Mouse (Mus musculus): Measurements from ENCODE around the gene Psenen. TPM values are rescaled to one million over a fixed set of nuclear protein-coding genes. Genes with fewer than 3 reads are reported as not detected.
A peak's percentile ranks its signal among the peaks of the same experiment; 100 is the strongest.

The Psenen gene
- total RNA-seq, 2 experiments from 2014 or later, result 79.4 to 87.1 TPM

DNA sequence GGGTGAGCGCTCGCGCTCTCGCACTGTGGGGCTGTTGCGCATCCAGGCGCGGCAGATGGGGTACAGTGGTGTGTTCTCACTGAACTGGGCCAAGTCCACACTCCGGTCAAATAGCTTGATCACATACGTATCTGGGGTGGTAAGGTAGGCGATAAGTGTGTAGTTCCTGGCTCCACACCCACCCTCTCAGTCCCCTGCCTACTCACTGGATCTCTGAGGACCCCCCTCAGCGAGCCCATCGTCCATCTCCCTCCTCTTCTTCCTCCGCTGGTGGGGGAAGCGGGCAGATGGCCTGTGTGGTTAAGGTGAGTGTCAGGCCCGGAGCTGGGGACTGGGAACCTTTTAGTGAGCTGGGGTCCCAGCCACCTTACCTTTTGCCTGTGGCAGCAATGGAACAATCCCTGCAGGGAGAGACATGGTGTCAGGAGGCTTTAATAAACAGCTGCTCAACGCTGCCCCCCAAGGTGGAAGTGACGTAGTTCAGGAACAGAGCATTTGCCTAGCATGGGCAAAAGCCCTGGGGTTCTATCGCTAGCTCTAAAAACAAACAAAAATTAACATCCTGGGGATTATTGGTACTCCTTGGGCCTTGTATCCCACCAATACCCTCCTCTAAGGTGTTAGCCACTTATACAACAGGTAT lies 6.4 kb downstream of the Psenen start:
- DNase-seq (ENCODE audit: low spot score in 2 of 2), result no peak

DNA sequence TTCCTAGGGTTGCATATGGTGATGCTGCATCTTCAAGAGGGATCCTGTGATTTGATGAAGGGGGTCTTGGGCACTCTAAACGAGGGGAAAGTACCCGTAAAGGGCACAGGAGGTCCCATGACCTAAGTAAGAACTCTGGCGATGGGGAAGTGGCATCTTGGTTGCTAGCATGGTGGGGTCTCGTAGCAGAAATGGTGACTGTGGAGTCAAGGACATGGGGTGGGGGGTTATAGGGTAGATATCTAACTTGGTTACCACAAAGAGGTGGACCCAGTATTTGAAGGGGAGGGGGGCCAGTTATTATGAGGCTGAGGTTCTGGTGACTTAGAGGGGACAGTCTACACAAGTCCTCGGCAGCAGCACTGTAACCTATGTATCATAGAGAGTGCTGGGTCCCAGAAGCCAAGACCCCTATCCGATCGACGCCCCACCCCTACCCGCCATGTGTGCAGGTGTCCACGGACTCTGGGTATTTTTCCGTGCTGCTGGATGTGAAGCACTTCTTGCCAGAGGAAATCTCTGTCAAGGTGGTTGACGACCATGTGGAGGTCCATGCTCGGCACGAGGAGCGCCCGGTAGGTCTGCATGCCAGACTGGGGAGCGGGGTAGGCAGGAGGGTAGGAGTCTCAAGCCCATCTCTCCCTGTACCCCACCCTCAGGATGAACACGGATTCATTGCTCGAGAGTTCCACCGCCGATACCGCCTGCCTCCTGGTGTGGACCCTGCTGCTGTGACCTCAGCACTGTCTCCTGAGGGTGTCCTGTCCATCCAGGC lies 9.4 kb downstream of the Psenen start:
- DNase-seq (ENCODE audit: low spot score in 2 of 2), result no peak

DNA sequence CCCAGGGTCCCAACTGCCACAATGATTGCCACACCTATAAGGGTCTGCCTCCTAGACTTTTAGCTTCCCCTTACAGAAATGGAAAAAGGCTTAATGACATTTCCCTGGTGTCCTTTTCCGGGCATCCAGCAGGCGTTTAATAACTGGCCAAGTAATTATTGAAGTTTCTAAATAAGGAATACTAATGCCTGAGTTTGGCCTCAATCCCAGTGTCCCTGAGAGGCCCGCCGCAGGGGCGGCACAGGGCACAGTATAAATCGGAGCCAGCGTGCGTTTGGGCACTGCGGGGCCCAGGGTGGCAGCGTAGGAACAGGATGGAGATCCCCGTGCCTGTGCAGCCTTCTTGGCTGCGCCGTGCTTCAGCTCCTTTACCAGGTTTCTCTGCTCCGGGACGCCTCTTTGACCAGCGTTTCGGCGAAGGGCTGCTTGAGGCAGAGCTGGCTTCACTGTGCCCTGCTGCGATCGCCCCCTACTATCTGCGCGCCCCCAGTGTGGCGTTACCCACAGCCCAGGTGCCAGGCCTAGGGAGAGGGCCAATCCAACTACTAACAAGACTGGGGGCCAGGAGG lies 10.3 kb downstream of the Psenen start:
- DNase-seq (ENCODE audit: low spot score in 2 of 2), result peak; percentile 37 to 56

DNA sequence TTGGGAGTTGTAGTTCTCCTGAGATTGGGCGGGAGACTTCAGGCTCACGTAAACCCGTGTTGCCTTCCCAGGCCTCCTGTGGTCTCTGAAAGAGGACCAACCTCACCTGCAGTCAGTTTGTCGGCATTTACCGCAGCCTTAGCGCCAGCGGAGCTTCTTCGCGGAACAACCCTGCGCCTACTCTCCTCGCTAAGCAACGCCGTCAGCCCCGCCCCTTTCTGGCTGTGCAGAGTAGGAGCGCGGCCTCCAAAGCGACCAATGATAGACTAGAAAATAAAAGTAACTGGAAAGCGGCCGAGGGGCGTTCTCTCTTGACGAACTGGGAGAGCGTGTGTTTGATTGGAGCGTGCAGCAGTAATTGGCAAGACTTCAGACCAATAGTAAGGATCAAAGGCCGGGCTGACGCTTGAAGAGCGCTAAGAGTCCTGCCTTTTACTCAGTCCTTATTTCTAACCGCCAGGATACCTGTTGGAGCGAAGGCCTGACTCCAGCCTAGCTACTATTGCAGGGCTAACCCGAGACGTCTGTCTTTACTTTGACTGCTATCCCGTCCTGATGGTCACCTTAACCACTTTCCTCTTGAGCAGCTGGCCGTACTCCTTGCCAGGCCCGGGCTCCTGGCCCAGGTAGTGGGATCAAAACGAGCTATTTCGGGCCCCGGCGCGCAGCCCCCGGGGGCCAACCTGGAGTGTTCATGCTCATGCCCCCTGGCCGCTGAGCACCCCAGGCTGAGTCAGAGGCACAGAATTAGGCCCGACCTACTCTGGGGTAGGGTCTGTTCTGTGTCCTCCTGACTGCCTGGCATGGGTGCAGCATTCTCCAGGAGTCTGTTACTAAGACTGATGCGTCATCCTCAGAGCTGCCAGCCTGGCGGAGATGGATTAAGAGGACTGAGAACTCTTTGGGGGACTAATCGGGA lies 11.1 kb downstream of the Psenen start, which contains the start of the genes Hspb6 and Proser3:
TSS of gene Hspb6 (plus strand) at position 77 of the 919 bp plus-strand sequence.
TSS of gene Proser3 (minus strand) at position 198 of the 919 bp plus-strand sequence.
- peak; percentile 95 to 97 for DNase-seq (ENCODE audit: low spot score in 2 of 2)

DNA sequence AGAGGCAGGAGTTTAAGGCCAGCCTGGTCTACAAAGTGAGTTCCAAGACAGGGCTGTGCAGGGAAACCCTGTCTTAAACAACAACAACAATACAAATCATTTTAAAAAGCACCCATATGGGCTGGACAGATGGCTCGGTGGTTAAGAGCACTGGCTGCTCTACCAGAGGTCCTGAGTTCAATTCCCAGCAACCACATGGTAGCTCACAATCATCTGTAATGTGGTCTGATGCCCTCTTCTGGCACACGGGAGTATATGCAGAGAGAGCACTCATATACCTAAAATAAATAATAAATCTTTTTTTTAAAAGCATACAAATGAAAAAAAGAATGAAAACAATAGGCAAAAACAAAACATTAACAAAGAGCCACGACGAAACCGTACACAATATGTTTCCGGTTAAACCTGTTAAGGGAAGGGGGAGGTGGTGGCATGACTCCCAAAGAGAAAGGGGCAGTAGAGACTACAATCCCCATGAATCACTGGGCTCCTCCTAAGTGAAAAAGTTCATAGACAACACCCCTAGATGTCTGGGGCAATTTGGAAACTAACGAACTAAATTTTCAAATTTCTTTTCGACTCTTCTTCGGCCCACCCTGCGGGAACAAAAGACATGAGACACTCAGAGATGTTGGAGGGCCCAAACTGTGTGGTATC lies 11.9 kb downstream of the Psenen start:
- DNase-seq (ENCODE audit: low spot score in 2 of 2), result no peak

DNA sequence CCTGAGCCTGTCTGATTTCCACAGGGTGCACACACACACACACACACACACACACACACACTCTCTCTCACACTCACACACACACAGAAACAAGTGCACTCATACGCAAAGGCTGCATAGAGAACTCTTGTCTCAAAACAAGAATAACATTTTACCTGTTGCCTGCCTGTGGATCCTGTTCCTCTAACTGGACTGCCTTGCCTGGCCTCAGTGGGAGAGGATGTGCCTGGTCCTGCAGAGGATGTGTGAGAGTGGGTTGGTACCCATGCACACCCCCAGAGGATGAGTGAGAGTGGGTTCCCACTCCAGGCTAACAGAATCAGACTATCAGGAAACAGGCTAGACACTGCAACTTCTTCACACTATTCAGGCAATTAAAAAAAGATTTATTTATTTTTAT lies 12.8 kb downstream of the Psenen start:
- no peak for DNase-seq (ENCODE audit: low spot score in 2 of 2)

DNA sequence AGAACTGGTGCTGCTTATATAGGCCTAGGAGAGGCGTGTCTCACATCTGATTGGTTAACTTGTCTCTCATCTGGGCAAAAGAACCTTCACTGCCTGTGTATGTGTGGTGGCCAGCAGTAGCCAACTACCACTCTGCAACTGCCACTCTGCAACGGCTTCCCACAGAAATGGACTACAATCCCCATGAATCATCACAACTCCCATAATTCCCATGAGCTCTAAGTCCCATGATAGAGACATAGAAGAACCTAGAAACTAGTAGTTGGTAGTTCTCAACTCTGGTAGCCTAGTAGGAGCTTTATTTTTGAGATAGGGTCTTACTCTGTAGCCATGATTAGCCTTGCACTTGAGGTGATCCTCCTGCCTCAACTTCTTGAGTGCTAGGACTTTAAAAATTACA lies 13.5 kb downstream of the Psenen start:
- DNase-seq (ENCODE audit: low spot score in 2 of 2), result no peak

DNA sequence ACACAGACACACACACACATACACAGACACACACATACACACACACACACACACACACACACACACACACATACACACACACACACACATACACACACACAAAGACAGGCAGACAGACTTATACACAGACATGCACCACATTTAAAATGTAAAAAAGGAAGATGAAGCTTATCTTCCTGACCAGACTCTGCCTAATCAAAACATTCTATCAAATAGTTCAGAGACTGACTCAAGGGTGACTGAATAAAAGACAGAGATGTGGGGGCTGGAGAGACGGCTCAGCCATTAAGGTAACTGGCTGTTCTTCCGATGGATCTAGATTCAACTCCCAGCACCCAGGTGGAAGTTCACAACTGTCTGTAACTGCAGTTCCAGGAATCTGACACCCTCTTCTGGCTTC lies 19.1 kb downstream of the Psenen start:
- no peak for DNase-seq (ENCODE audit: low spot score in 2 of 2)

DNA sequence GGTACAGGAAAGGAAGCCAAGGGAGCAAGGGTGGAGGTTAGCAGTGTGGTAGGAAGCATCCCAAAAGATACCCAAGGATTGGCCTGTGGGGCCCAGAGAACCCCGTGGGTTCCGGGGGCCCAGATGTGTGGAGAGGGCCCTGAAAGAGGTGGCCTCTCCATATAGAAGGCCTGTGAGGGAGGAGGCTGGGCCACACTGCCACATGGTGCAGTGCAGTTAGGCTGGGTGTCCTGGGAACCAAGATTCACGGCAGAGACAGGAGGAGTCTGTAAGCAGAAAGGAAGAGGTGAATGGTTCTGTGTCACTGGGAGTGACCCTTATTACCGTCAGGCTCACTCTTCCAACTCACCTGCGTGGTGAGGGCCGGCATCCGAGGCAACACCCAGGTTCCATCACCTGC lies 22.9 kb downstream of the Psenen start:
- no peak for DNase-seq (ENCODE audit: low spot score in 2 of 2)

DNA sequence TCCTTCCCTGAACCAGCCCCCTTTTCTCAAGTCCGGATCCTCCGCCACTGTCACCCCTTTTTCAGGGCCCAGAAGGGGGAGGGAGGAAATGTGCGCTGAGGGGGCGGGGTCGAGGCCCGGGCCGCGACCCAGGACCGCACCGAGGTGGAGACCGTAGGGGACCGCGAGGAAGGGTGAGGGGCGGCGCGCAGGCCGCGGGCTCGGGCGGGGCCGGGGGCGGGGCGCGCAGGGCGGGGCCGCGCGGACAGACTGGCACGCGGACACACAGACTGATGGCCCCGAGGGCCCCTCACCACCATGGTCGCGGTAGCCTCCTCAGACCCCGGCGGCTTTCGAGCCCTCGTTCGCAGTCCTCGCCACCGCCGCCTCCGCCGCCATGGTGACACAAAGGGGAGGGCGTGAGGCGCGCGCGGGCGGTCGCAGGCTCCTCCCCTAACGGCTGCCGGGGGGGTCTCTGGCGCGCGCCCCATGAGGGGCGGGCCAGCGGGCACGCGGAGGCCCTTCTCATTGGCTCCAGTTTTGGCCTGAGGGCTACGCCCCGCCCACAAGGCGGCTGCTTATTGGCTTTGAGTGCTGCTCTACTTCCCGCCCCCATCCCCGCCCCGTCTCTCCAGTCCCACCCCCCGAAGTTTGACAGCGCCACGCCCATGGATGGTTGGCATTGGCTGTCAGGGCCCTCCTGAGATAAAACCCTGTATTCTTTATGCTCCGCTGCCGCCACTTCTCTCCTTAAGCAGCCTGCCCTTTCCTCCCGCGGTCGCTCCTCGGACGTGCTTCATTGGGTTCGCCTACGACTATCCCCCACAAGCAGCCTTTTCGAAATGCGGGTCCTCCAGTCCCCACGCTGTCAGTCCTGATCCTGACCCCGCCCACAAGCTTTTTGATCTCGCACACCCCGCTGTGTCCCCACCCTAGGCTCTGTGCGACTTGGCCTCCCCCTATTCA lies 28.5 kb downstream of the Psenen start, which contains the start of gene Arhgap33:
TSS of gene Arhgap33 (minus strand) at position 428 of the 945 bp plus-strand sequence.
- peak; percentile 96 to 98 for DNase-seq (ENCODE audit: low spot score in 2 of 2)

DNA sequence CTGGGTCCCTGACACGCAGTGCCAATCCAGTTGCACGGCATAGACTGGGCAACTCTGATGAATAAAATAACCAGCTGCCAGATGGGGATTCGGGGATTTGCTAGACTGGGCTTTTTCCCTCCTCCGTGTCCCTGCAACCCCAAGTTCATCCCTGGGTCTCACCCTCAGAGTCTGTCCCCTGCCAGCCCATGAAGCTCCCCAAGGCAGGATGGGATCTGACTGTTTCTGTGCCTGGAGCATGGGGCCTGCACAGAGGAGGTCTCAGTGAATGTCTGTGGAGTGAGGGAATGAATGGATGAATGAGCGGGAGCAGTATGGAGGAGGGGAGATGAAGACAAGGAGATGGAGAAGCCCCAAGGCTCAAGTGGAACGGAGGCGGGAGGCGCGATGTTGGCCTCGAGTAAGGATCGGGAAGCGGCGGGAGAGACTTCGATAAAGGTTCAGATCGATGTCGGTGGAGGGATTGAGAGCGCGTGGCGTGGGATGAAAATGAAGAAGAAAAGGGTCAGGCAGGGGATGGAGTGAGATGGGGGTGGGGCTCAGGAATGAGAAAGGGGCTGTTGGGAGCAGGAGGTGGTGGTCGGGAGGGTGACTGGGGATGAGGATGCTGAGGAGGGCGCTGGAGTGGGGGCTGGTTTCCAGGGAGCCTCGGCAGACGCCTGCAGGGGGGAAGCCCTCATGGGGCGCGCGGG lies 29.3 kb downstream of the Psenen start:
- peak; percentile 44 to 59 for DNase-seq (ENCODE audit: low spot score in 2 of 2)

DNA sequence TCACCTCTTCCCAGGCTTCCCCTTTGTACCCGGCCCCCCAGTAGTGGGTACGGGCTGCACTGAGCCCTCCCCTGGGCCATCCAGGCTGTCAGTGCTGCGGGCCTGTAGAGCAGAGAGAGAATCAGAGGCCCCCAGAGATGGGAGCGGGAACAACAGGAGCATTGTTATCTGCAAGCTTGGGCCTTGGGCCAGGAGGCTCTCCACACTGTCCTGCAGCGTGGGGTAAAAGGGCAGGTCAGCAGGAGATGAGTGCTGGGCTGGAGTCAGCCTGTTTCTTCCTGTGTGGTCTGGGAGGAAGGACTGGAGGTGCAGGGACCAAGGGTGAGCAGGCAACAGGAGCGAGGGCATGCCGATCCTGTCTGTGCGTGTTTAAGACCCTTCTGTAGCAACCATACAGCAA lies 30.5 kb downstream of the Psenen start:
- no peak for DNase-seq (ENCODE audit: low spot score in 2 of 2)

DNA sequence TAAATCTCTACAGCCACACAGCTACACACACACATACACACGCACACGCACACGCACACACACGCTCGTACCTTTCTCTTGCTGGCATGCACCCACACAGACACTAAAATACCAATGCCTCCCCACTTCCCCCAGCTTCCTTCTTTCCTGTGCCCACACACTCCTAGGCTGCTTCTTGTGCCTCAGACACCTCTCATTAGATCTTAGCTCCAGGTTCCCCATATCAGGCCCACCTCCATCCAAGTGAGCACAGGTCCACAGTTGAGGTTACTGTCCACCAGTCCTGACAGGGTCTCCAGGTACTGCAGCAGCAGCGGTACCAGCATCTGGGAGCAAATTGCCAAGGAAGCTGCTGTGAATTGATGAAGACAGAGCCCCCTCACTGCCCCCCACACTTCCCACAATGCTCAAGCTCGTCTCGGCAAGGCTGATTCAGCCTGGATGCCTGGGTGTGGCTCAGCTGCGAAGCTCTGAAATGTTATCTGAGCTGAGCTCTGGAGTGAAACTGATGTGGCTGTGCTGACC lies 32.1 kb downstream of the Psenen start:
- DNase-seq (ENCODE audit: low spot score in 2 of 2), result no peak

DNA sequence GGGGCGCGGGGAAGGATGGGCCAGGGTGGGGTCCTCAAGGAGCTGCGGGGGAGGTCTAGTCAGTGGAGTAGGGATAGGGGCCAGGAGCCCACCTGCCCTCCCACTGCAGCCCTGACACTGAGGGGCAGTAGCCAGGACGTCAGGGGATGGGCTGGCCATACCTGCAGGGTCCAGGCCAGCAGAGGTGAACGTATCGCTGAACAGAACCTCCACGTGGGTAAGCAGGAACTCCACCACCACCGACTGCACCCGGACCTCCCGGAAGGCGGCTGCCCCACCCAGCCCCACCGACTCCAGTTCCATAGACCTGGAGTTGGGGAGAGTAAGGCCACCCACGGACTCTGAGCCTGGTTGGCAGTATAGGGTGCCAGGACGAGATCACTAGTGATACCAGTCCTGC lies 36.4 kb downstream of the Psenen start:
- no peak for DNase-seq (ENCODE audit: low spot score in 2 of 2)

DNA sequence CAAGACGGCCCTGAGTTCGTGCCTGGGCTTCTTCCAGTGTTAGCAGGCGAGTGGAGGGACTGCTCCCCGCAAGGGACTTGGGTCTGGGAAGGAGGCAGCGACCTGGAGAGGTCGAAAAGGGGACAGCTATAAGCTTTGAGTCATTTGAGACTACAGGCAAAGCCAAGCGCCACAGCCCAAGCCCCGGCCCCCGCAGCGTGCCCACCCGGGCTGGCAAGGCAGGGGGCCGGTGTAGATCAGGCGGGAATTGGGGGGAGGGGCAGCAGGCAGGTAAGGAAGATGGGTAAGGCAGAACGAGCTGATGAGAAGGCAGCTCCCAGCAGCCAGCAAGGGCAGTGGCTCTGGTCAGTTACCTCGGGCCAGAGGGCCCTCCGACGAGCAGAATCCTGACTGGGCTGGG lies 37.0 kb downstream of the Psenen start:
- no peak for DNase-seq (ENCODE audit: low spot score in 2 of 2)

DNA sequence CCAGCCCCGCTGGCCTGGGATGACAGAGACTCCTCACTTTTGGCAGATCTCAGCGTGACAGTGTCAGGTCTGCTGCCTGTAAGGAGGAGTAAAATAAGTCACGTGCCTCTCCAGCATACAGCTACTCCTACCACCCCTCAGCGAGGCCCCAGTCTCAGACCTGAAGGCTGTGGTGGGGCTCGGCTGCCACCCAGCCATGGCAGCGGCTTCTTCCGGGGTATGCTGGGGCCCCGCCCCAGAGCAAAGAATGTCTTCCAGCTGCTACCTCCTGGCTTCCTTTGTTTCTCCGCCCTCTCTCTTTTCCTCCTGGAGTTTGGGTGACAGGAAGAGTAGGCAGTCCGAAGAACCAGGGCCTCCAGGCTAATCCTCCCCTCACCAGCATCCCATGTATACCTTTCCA lies 37.5 kb downstream of the Psenen start:
- DNase-seq (ENCODE audit: low spot score in 2 of 2), result no peak

DNA sequence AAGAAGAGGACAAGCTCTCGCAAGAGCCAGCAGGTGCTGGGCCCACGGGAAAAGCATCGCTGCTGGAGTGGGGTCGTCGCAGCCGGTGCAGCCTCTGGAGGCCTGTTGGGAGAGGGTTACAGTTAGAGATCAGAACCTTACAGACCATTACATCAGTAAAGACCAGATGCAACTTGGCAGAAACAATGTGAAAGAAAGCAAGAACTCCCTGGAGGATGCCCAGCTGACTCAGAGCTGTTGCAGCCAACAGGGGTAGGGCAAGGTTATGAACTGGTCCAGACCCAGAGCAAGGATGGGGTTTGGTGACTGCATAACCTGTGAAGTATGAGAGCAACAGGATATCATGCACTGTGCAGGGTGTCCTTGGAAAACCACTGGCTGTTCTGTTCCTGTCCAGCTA lies 38.9 kb downstream of the Psenen start:
- no peak for DNase-seq (ENCODE audit: low spot score in 2 of 2)

DNA sequence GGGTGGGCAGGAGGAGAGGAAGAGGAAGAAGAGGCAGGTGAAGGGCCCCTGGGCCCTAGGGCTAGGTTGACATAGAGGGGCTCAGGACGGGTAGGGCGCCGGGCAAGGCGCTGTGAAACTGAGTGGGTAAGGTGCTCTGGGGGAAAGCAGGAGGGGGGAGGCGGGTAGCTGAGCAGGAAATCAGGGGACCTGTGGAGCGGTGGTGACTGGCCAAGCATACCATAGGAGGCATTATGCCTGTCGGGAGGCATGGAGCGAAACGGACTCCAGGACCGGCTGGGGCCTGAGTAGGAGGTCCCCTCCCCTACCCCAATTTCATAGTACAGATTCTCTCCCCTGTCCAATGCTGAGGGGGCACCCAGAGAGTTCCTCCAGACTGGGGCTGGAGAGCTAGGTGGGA lies 40.6 kb downstream of the Psenen start:
- DNase-seq (ENCODE audit: low spot score in 2 of 2), result no peak

DNA sequence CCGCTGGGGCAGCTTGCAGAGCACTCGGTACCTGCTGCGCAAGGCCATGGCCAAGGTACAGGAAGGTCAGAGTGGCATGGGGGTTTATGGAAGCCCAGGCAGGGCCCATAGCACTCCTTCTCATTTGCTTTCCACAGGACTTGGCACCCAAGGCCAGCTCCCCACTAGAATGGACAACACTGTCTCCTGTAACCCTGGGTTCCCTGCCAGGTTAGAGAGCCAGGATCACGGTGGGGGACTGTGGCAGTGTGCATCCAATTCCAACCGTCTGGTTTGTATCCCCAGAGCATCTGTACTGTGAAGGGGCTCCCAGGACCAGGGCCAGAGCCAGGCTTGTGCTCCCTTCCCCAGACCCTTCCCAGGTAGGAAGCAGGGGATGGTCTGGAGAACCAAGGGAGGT lies 42.6 kb downstream of the Psenen start:
- no peak for DNase-seq (ENCODE audit: low spot score in 2 of 2)

Measured in layer of hippocampus, postnatal 10 days (tissue).